Mouse (Mus musculus) CH12F3 (cell line): Measurements from ENCODE around the gene Gspt1.

ENCODE experiments used
- in situ Hi-C: fragments of 300-500 bp; cut with MboI; formaldehyde crosslinking; loops from 2 replicates; pipeline ENCODE4 v1.14.3; 2020; ENCODE audit warnings: low sequenced_read_pairs

Gene Gspt1

DNA sequence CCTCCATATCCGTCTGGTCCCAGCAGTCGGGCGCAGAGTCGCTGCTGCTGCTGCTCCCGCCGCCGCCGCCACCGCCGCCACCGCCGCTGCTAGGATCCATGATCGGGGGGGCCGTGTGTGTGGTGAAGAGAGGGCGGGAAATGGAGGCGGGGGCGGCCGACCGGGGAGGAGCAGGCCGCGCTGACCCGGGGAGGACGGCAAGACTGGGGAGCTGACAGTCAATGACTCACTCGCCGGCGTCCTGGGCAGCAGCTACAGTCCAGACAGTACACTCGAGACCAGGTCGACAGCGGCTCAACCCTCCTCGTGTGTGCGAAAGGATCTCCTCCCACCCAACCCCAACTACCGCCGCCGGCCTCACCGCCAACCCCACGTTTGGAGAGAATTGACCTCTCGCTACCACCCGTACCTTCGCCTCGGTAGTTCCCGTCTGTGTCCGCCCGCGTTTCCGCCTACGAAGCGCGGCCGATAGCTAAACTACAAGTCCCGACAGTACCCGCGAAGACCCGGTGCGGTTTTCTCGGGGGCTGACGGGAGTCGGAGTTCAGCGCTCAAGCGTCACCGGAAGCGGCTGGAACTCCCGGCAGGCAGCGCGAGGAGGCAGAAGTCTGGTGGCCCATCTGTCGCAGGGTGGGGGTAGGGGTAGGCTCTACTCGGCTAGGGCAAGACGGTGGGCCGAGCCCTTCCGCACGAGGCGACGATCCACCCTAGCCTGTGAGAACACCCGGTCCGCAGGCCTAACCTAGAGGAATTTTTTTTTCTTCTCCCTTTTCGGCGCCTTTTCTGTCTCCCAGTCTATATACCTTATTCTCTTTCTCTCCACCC lies at the start of gene Gspt1:
Gspt1 (minus strand) TSS at position 428 of the 825 bp plus-strand sequence.
- in situ Hi-C loops, result no loop called here

DNA sequence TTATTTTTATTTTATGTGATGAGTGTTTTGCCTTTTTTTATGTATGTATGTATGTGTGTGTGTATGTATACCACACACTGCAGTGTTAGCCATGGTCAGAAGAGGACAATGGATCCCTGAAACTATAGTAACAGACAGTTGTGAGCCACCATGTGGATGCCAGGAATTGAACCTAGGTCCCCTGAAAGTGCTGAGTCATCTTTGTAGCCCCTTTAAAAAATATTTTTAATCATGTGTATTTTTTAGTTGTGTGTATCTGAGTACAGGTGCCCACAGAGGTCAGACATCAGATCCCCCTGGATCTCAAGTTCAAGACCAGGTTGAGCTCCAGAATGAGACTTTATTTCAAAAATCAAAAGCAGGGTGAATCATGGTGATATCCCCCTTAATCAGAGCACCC lies 49.6 kb upstream of the Gspt1 start:
- in situ Hi-C loops, result loop anchor here (25.0 kb wide), 1 partner anchor 109 kb away; no protein-coding TSS in a partner anchor

DNA sequence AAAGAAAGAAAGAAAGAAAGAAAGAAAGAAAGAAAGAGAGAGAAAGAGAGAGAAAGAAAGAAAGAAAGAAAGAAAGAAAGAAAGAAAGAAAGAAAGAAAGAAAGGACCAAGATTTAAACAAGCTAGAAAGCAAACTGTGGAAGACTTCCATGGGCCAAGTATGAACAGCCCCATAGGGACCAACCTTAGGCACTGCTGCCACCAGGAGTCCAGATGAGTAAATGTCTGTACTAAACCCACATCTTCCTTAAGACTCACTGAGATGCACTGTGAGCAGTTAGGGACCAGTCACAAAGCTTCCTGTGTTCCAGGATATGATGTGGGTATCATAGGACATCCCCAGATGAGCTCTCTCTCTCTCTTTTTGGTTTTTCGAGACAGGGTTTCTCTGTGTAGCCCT lies 43.6 kb upstream of the Gspt1 start:
- in situ Hi-C loops, result loop anchor here (25.0 kb wide), 1 partner anchor 410 kb away; no protein-coding TSS in a partner anchor

DNA sequence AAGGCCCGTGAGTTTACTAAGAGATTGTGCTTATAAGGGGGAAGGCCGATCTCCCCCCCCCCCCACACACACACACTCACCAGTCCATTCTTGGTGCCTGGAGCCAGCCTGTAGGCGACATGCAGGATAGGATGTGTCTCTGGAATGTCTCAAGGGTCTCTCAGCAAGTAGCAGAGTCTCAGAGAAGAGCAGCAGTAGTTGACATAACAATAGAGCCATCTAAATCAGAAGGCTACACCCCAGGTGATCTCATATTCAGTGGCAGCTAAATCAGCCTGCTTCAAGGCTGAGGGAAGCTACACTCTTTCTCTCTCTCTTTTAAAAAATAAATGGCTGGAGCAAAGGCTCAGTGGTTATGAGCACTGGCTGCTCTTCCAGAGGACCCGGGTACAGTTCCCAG lies 41.5 kb upstream of the Gspt1 start:
- in situ Hi-C loops, result loop anchor here (25.0 kb wide), 1 partner anchor 408 kb away; no protein-coding TSS in a partner anchor

DNA sequence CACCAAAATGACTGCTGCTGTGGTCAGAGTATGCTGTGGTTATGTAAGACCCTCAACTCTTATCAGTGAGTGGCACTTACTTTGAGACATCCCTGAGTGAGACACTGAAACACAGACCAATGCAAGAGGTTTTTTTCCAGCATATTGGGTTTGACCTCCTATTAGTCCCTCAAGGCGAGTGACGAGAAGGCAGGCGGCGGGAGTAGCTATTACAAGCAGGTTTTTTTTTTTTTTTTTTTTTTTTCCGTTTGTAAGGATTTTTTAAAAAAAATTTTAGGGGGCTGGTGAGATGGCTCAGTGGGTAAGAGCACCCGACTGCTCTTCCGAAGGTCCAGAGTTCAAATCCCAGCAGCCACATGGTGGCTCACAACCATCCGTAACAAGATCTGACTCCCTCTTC lies 34.7 kb upstream of the Gspt1 start:
- in situ Hi-C loops, result loop anchor here (25.0 kb wide), 1 partner anchor 402 kb away; no protein-coding TSS in a partner anchor

DNA sequence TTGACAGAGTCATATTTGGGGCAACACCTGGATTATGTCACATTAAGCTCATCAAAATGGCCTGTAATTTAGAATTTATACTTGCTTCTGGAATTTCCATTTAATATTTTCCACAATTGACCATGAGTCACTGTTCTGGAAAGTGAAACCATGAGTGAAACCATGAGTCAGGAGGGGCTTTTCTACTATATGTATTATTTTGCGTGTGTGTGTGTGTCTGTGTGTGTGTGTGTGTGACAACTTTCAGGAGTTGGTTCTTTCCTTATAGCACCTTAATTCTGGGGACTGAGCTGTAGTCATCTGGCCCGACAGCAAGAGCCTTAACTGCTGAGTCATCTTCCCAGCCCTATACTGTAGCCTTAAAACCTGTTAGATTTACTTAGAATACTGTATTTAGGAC lies 31.8 kb upstream of the Gspt1 start:
- in situ Hi-C loops, result loop anchor here (25.0 kb wide), 1 partner anchor 399 kb away; no protein-coding TSS in a partner anchor

DNA sequence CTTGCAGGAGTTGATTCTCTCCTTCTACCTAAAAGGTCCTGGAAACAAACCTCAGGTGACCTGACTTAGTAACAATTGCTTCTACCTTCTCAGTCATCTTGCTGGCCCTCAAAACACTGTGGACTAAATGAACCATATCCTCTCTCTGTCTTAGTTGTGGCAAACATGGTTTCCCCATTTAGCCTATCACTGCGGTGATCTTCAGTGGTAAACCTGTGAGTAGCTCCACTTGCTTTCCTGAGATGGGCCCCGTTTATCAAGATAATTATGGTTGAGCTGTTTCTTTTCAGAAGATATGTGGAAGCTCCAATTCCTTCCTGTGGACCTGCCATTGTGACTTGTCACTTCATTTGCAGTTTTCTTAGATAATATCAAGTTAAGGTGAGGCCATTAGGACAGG lies 30.8 kb upstream of the Gspt1 start:
- in situ Hi-C loops, result loop anchor here (25.0 kb wide), 1 partner anchor 398 kb away; no protein-coding TSS in a partner anchor

DNA sequence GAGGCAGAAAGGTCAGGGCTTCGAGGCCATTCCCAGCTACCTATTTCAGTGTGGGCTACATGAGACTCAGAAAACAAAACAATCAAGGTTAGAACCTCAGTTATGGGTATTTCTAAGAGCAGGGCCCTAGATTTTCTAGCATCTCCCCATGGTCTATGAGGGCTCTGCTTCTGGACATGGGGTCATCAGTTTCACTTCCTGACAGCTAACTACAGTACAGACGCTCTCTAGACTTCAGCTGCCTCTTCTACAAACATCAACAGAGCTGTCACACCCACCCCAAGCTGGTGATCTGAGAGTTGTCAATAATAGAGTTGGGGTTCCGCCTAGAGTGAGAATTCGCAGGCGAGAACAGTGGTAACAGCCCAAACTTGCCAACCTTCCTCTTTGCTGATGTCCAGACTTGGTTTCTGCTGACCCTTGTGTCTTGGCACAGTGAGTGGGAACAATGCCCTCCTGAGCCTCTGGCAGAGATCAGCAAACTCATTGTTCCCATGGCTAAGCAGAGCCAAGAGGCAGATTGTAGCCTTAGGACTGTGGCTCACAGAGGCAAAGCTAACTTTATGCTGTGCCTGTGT lies 28.6 kb upstream of the Gspt1 start:
- in situ Hi-C loops, result loop anchor here (25.0 kb wide), 1 partner anchor 395 kb away; no protein-coding TSS in a partner anchor

DNA sequence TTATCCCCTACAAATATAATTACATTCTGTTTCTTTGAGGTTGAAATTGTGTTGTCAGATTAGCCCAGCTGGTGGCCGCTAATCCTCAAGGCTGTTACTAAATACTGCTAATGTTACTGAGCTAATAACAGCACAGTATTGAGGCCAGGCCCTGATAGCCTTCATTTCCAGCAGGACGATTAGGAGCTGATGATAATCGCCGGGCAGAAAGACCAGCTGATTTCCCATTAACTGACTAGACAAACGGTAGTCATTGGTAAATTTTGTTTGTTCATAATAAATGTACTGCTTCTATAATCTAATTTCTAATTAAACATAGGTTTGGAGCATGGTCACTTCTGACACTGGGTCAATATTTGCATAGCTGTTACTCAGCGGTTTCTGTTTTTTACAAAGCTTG lies 24.7 kb upstream of the Gspt1 start:
- in situ Hi-C loops, result loop anchor here (25.0 kb wide), 1 partner anchor 391 kb away; no protein-coding TSS in a partner anchor

DNA sequence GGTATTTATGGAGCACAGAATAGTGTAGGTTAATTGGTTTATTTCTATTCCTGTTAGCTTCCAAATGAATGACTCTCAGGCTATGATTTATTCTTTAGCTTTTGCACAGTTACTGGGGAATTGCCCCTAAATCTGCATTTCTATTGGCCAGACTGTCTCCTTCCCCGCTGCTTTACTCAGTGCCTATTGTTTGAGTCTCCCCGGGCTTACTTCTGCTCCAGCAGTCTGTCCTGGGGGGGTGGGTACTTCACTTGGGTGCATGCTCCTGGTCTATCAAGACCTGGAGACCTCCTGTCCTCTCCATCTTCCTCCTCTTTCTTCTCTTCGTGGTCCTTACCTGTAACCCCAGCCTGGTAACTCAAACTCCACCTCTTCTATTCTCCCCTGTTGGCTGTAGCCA lies 22.8 kb upstream of the Gspt1 start:
- in situ Hi-C loops, result loop anchor here (25.0 kb wide), 1 partner anchor 390 kb away; no protein-coding TSS in a partner anchor

DNA sequence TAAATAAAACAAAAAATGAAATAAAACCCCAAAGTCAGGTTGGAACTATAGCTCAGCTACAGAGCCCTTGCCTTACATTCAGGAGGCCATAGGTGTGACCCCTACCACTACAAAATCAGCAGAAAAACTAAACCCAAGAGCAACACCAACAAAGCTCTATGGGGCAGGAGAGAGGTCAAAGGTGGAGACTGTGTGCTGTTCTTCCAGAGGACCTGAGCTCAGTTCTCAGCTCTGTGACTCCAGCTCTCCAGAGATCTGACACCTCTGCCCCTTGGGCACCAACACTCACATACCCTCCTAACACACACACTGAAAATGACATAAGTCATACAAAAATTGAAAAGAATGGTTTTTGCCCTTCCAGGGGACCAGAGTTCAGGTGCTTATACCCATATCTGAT lies 16.9 kb upstream of the Gspt1 start:
- in situ Hi-C loops, result no loop called here

DNA sequence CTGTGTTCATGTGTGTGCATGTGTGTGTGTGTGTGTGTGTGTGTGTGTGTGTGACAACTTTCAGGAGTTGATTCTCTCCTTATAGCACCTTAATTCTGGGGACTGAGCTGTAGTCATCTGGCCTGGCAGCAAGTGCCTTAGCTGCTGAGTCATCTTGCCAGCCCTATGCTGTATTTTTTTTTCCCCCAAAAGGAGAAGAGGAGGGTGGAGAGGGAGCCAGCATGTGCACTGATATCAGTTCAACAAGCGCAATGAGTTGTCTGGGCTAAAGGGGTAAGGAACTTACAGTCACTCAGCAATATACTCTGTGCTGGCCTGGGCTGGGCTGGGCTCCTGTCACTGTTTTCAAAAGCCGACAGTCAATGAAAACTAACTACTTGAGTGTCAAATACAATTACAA lies 16.5 kb upstream of the Gspt1 start:
- in situ Hi-C loops, result no loop called here

DNA sequence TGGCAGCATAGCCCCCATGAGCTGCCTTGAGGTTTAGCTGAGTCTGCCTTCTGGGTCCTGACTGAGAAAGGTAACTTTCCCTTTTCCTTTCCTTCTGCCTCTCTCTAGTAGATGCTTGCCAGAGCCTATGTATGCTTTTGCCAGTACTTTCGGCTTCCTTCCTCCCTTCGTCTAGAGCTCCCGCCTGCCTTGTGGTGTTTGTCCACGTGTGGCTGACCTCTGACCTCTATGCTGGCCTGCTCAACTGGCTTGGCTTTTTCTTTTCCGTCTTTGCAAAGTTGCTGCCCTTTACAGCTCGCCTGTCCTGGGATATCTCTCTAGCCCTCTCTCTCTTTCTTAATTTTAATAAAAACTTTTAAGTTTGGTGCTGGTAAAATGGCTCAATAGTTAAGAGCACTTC lies 15.7 kb upstream of the Gspt1 start:
- in situ Hi-C loops, result no loop called here

DNA sequence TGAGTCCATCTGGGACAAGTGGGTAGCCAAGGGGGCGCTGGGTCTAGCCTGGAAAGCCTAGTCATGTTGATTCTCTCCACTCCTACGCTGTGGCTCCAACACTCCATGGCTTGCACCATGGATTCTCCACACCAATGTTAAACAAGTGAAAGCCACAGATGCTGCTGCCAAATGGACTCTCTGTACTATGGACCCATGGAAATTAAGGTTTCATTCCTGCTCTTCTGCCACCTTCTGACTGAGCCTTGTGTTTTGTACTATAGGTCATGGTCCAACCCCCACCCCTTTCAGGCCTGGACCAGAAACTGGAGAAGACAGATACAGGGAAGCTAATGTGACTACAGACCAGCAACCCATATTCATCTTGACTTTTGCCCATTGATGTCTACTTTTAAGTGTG lies 12.4 kb upstream of the Gspt1 start:
- in situ Hi-C loops, result no loop called here

DNA sequence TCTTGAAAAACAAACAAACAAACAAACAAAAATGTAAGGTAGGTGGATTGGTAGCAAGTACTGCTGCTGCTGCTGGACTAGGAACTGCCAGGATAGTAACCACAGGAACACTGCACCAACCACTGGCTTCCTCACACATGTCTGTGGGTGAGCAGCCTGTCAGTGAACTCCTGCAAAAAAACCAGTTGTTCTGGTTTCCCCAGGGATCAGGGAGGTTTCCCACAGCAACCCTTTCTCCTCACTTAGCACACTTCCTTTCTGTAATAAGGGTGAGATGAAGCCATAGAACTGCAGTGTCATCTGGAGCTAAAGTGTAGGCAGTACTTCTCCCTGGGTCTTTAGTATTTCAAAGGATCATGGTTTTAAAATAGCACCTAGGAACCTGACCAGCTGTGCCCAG lies 9.1 kb upstream of the Gspt1 start:
- in situ Hi-C loops, result no loop called here

DNA sequence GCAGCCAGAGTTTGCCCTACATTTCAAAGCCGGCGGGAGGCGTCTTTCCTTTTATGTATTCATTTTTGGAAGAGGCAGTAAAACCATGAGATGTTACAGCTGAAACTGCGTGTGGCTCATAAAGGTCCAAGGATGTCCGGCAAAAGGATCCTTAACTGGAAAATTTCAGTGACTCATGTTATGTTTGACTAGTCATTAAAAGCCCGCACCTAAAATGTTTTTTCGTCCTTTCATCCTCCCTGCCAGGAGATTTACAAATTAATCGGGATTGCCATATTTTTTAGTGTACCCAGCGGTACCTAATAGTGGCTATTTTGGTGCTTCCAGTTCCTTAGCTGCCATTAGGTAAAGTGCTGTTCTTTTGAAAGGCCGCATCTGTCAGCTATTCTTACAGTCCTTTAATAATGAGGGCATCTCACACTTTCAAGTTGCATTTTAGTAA lies 619 bp upstream of the Gspt1 start:
- in situ Hi-C loops, result no loop called here

DNA sequence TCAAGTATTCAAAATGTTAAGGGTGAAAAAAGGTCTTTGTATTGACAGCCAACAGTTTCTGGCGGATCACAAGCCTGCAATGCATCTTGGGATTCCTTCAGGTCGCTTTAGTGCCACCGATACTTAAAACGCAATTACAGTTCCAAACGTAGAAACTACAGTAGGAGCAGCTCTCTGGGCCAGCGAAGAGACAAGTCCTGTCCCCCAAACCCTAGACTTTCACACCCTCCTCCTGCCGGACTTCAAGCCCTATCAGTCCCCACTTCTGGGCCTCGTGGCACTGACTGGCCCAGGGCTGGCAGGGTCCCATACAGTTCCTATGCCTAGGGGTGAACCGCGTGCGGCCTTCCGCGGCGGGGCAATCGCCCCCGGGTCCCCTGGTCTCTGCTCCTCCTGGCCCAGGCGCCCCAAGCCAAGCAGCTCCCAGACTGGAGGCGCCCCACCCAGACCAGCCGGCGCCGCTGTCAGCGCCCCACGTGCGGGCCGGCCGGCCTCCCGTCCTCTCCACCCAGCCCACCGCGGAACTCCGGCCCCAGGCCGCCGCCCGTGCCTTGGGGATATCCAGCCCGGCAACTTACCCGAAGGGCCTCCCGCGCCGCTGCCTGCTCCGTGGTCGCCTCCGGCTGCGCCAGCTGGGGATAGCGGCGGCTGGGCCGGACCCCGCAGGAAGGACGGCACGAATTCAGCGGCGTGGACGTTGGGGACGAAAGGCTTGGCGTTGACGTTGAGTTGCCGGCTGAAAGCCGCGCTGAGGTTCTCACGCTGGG lies 877 bp downstream of the Gspt1 start:
- in situ Hi-C loops, result no loop called here

DNA sequence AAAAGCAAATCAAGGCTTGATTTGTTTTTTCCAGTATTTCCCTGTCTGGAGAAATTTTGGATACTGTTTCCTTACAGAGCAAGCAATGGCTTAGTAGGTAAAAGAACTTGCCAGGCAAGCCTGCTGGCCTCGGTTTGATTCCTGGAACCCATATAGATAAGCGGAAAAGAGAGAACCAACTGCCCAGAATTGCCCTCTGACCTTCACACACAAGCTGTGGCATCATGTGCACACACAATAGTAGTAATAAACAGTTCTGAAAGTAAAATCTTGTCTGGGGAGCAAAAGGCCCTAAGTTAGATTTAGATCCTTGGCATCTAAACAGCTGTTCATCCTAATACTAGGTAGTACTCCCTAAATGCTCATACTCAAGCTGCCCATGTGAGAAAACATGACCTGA lies 6.3 kb downstream of the Gspt1 start:
- in situ Hi-C loops, result no loop called here

DNA sequence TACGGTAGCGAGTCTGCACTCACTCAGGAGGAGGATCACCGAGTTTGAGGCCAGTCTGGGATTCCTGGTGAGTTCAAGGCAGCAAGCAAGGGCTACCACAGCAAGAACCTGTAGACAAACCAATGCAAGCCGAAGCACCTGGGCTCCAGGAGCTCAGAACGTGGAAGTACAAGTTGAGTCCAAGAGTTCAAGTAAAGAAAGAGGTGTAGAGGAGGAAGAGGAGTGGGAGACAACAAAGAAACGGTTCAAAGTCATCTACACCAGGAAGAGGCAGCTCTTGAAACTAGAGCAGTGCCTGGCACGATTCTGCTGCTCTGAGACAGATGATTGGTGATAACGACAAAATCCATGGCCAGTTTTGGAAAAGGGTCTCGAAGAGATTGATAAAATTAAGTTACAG lies 8.4 kb downstream of the Gspt1 start:
- in situ Hi-C loops, result no loop called here

DNA sequence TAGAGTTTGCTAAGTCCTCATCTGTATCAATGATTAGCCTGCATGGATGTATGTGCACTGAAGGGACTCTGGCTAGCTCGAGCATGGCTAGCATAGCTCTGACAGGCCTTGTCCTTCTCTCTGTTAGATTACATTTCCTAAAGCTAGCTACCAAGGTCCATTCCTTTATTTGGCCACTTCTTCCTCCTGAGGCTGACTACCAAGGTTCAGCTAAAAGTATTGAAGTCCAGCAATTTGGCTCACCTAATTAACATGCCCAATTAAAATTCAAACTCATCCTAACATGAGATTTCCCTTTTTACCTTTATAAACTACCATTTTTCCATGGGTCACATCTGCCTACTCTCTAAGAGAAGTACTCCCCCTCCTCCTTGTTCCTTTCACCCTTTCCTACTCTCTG lies 11.7 kb downstream of the Gspt1 start:
- in situ Hi-C loops, result no loop called here

DNA sequence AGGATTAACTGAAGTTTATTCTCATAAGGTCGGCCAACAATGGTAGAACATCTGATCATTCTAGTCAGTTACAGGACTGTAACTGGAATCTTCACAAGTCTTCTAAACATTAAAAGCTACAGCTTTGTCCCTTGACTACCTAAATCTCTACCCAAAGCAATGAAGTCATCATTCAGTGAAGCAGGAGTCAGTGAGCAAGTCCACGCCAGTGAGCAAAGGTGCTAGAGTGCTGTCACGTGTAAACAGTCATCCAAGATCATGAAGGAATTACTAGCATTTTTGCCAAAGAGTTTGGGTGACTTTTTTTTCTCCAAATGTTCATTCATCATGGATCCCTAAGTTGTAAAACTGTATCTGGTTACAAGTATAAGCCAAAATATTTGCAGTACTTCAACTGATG lies 36.3 kb downstream of the Gspt1 start:
- in situ Hi-C loops, result no loop called here
